Mouse (Mus musculus) forebrain, embryonic 14.5 days (tissue): ENCODE data around the gene Gtf2ird2. TPM values are rescaled to one million over a fixed set of nuclear protein-coding genes. Genes with fewer than 3 reads are reported as not detected.

Experiments
- ATAC-seq: fragments of 200-750 bp; cut with Nextera tagmentation; 2 replicates; pipeline ENCODE4 v1.8.0; 2017; ENCODE audit warnings: mild to moderate bottlenecking, moderate library complexity
- DNase-seq: peaks from one replicate; pipeline ENCODE4 v3.0.0-alpha.2; 2015; ENCODE audit warnings: low spot score
- H3K27ac ChIP-seq: fragments of 300-500 bp; sonication (generic); 2 replicates; pipeline ENCODE4 v1.5.1; 2014; ENCODE audit warnings: low read depth, mild to moderate bottlenecking, control low read depth, low read length, moderate library complexity
- H3K27me3 ChIP-seq: fragments of 300-500 bp; sonication (generic); replicated peaks from 2 replicates; pipeline ENCODE4 v1.6.1; 2014; ENCODE audit warnings: low read length, control low read depth, mixed read lengths; ENCODE audit not compliant: control insufficient read depth, insufficient read depth
- H3K36me3 ChIP-seq: fragments of 300-500 bp; sonication (generic); 2 replicates; pipeline ENCODE4 v1.6.1; 2014; ENCODE audit warnings: low read length, control low read depth; ENCODE audit not compliant: control insufficient read depth, insufficient read depth
- H3K4me1 ChIP-seq: fragments of 300-500 bp; sonication (generic); 2 replicates; pipeline ENCODE4 v1.6.1; 2014; ENCODE audit warnings: antibody characterized with exemption, low read length, control low read depth; ENCODE audit not compliant: control insufficient read depth, insufficient read depth
- H3K4me2 ChIP-seq: fragments of 300-500 bp; sonication (generic); 2 replicates; pipeline ENCODE4 v1.6.1; 2014; ENCODE audit warnings: mild to moderate bottlenecking, control low read depth, low read length
- H3K4me3 ChIP-seq: fragments of 300-500 bp; sonication (generic); 2 replicates; pipeline ENCODE4 v1.5.1; 2014; ENCODE audit warnings: low read depth, low read length, control low read depth
- H3K9ac ChIP-seq: fragments of 300-500 bp; sonication (generic); 2 replicates; pipeline ENCODE4 v1.6.1; 2014; ENCODE audit warnings: mild to moderate bottlenecking, low read length, control low read depth, moderate library complexity
- H3K9me3 ChIP-seq: fragments of 300-500 bp; sonication (generic); replicated peaks from 2 replicates; pipeline ENCODE4 v1.6.1; 2016; ENCODE audit warnings: low read length, control low read depth, mixed read lengths; ENCODE audit not compliant: control insufficient read depth
- WGBS: fragments of 180-500 bp; shearing (Covaris S2); extraction: QIAGEN DNeasy Blood & Tissue Kit; methylation state at CpG from one replicate; pipeline ENCODE4 v1.1.7; 2014; 5-methylcytosine and 5-hydroxymethylcytosine counted together
- polyA plus RNA-seq: library from polyadenylated mRNA; unstranded; fragments of >200 nt; fragmentation: Nextera tagmentation; extraction: Ambion mirVana; gene quantifications from 2 replicates; pipeline ENCODE4 v1.2.1, GENCODE M21; 2014

Gene Gtf2ird2
- polyA plus RNA-seq, 1 experiment from 2014 or later: 5.7 TPM

- Histone ChIP-seq H3K27ac (peak overlapping the region; percentile 72), H3K9me3 (no peaks in the 10 kb centered on the region), H3K36me3 (peaks cover 49% of the 10 kb centered on the region), H3K9ac (no peak overlapping the region), H3K4me1 (peaks cover 2% of the 10 kb centered on the region; the same call in 1 of the 2 replicates), H3K27me3 (no peaks in the 10 kb centered on the region), H3K4me3 (no peak overlapping the region), H3K4me2 (no peak overlapping the region)
- peak; percentile 83 for DNase-seq
- peak; percentile 35 for ATAC-seq
- 26% methylated on average over 6 of the region's 6 CpGs for WGBS
Measured at GRCm38 (mm10) chr5:134235111-134235510, 51.3 kb downstream of the Gtf2ird2 start.

- H3K36me3 ChIP-seq: peaks cover 60% of the 10 kb centered on the region
- H3K9ac ChIP-seq: no peak overlapping the region
- DNase-seq: no peak
- WGBS: 92% methylated on average over 3 of the region's 3 CpGs
- no peak for ATAC-seq
- no peaks in the 10 kb centered on the region for H3K27me3 ChIP-seq
- H3K9me3 ChIP-seq: no peaks in the 10 kb centered on the region
- no peak overlapping the region for H3K4me2 ChIP-seq
- H3K4me1 ChIP-seq: peaks cover 2% of the 10 kb centered on the region; the same call in 1 of the 2 replicates
- H3K27ac ChIP-seq: peak overlapping the region; percentile 72
- no peak overlapping the region for H3K4me3 ChIP-seq
Measured at GRCm38 (mm10) chr5:134236241-134236640, 52.4 kb downstream of the Gtf2ird2 start.

- no peak overlapping the region for H3K4me3 ChIP-seq
- no peak overlapping the region for H3K4me2 ChIP-seq
- DNase-seq (no peak), ATAC-seq (no peak)
- H3K36me3 ChIP-seq: peaks cover 66% of the 10 kb centered on the region
- no peaks in the 10 kb centered on the region for H3K9me3 ChIP-seq
- no peak overlapping the region for H3K27ac ChIP-seq
- H3K27me3 ChIP-seq: no peaks in the 10 kb centered on the region
- WGBS: 88% methylated on average over 6 of the region's 6 CpGs
- peaks cover 2% of the 10 kb centered on the region; the same call in 1 of the 2 replicates for H3K4me1 ChIP-seq
- no peak overlapping the region for H3K9ac ChIP-seq
Measured at GRCm38 (mm10) chr5:134236796-134237195, 53.0 kb downstream of the Gtf2ird2 start.

- Histone ChIP-seq H3K4me1 (peaks cover 2% of the 10 kb centered on the region; the same call in 1 of the 2 replicates), H3K4me2 (no peak overlapping the region), H3K9me3 (no peaks in the 10 kb centered on the region), H3K9ac (no peak overlapping the region), H3K27me3 (no peaks in the 10 kb centered on the region), H3K27ac (0 out of 2 replicates have a peak overlapping the region, but pooled peaks have one; percentile 59), H3K36me3 (peaks cover 73% of the 10 kb centered on the region), H3K4me3 (no peak overlapping the region)
- no peak for ATAC-seq
- DNase-seq: no peak
- 91% methylated on average over 11 of the region's 11 CpGs for WGBS
Measured at GRCm38 (mm10) chr5:134237508-134237907, 53.7 kb downstream of the Gtf2ird2 start.

- H3K9ac ChIP-seq: 0 out of 2 replicates have a peak overlapping the region, but pooled peaks have one; percentile 0
- WGBS: 43% methylated on average over 28 of the region's 28 CpGs
Measured at GRCm38 (mm10) chr5:134237936-134238760, 54.3 kb downstream of the Gtf2ird2 start.

GRCm38 (mm10) chr5:134241831-134242230 lies 58.0 kb downstream of the Gtf2ird2 start:
- Histone ChIP-seq H3K36me3 (peaks cover 100% of the 10 kb centered on the region), H3K27me3 (no peaks in the 10 kb centered on the region), H3K9ac (no peak overlapping the region), H3K27ac (no peak overlapping the region), H3K4me3 (no peak overlapping the region), H3K9me3 (no peaks in the 10 kb centered on the region), H3K4me2 (no peak overlapping the region), H3K4me1 (no peaks in the 10 kb centered on the region)
- no peak for ATAC-seq
- WGBS: 87% methylated on average over 5 of the region's 5 CpGs
- no peak for DNase-seq

More at GRCm38 (mm10) chr5:134237936-134238760, 54.3 kb downstream of the Gtf2ird2 start:
- peaks cover 79% of the 10 kb centered on the region for H3K36me3 ChIP-seq
- H3K4me3 ChIP-seq: no peak overlapping the region
- H3K9me3 ChIP-seq: no peaks in the 10 kb centered on the region
- H3K27me3 ChIP-seq: no peaks in the 10 kb centered on the region
- peak overlapping the region; percentile 59 for H3K27ac ChIP-seq
- peaks cover 2% of the 10 kb centered on the region; the same call in 1 of the 2 replicates for H3K4me1 ChIP-seq
- no peak overlapping the region for H3K4me2 ChIP-seq
- ATAC-seq (peak; percentile 74), DNase-seq (peak; percentile 68)

- Histone ChIP-seq H3K4me1 (no peaks in the 10 kb centered on the region), H3K27me3 (no peaks in the 10 kb centered on the region), H3K36me3 (peaks cover 100% of the 10 kb centered on the region), H3K4me2 (no peak overlapping the region), H3K4me3 (no peak overlapping the region), H3K9me3 (no peaks in the 10 kb centered on the region), H3K9ac (no peak overlapping the region), H3K27ac (no peak overlapping the region)
- 94% methylated on average over 26 of the region's 26 CpGs for WGBS
- DNase-seq (no peak), ATAC-seq (no peak)
Measured at GRCm38 (mm10) chr5:134243661-134244436, 60.0 kb downstream of the Gtf2ird2 start.

- H3K4me1 ChIP-seq: no peaks in the 10 kb centered on the region
- H3K36me3 ChIP-seq: peaks cover 100% of the 10 kb centered on the region
- H3K9ac ChIP-seq: no peak overlapping the region
- 97% methylated on average over 5 of the region's 5 CpGs for WGBS
- H3K9me3 ChIP-seq: no peaks in the 10 kb centered on the region
- H3K27ac ChIP-seq: no peak overlapping the region; the same call in 1 of the 2 replicates
- no peak overlapping the region for H3K4me2 ChIP-seq
- no peak overlapping the region for H3K4me3 ChIP-seq
- no peaks in the 10 kb centered on the region for H3K27me3 ChIP-seq
- DNase-seq (no peak), ATAC-seq (no peak)
Measured at GRCm38 (mm10) chr5:134244890-134245289, 61.1 kb downstream of the Gtf2ird2 start.
